Mouse (Mus musculus): Measurements from ENCODE around the gene Gnl3.

DNA sequence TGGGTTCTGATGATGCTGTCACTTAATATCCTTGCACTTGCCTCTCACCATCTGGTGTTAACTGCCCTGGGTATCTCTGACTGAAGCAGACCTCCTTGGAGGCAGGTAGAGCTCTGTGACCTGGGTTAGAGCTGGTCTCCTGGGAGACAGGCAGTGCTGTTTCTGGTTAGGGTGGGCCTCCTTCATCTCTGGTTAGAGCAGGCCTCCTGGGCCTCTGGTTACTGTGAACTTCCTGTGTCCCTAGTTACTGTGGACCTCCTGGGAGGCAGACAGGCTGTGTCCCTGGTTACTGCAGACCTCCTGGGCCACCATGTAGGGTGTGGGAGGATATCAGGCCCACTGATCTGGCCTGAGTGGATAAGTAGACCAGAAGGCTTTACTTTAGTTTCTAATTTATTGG, 22.5 kb downstream of the Gnl3 start:
- no peak for TF ChIP-seq CTCF (IDR thresholded peaks at IDR 0.05; ENCODE audit: extremely low read depth, insufficient read length, insufficient replicate concordance, low read depth, low read length)
- no peak for TF ChIP-seq POLR2A (IDR thresholded peaks at IDR 0.05; ENCODE audit: low read depth, low read length)
